Mouse (Mus musculus) ES-Bruce4 (cell line): ENCODE results near the gene Magoh.

Experiments used
- CTCF ChIP-seq: IDR thresholded peaks from one replicate; pipeline ENCODE4 v1.8.1; 2011; ENCODE audit warnings: low read depth, low read length
- POLR2A ChIP-seq: IDR thresholded peaks from one replicate; pipeline ENCODE4 v1.8.1; 2011; ENCODE audit warnings: low read length; ENCODE audit not compliant: insufficient read depth

DNA sequence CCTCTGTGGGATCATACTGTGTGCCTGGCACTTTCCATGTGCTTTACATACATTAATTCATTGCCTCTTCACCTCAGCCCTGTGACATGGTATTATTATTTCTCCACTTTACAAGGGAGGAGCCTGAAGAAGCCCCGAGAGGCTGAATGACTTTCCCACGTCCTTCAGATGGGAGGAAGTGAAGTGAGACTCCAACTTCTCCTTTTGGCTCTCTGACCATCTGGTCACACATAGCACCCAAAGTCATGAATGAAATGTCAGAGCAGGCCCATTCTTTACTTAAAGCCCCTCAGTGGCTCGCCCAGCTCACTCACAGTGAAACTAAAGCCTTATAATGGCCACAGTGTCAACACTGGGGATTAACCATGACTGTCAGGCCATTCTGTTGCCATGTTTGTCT, 55.7 kb downstream of the Magoh start:
- TF ChIP-seq CTCF: no peak
- no peak for TF ChIP-seq POLR2A
